In the genomic region with DNA sequence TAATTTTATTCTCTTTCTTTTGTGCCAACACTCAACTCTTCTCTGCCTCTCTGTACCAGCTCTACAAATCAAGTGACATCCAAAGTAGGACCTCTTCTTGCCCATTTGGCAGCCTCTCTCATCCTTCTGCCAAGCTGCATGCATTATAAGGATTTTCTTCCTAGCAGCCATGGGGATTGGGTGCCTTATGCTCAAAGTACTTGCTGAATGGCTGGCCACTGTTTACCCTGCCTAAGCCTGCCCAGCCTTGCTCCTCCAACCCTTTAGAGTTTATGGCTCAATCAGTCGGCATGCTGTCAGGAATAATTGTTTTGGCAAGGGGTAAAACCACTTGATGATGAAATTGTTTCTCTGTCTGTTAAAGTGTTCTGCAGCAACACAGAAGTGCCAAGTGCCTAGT, we compare ENCODE assay signal across 17 mouse cellular contexts. TPM values are rescaled to one million over a fixed set of nuclear protein-coding genes. Genes with fewer than 3 reads are reported as not detected.
DNase-seq lines count a peak whose midpoint lies in the region; ATAC-seq and TF ChIP-seq lines count a peak whose summit lies in the region.
"Had no signal": no experiment of that assay in that cellular context is flagged by ENCODE, and none has a peak within 500 bp of the region (broad histone marks: within the 10 kb centered on the region; RNA-seq: fewer than 3 reads in every experiment).

No protein-coding gene starts in this region.

- H3K4me2 ChIP-seq in forebrain, embryonic 13.5 days = no peak overlapping the region
- H3K4me2 ChIP-seq in forebrain, embryonic 11.5 days (ENCODE audit: low read depth, low read length, severe bottlenecking) = no peak overlapping the region
- H3K4me2 ChIP-seq: limb, embryonic 12.5 days had no signal

- peaks cover 20% of the 10 kb centered on the region for H3K4me1 ChIP-seq in forebrain, embryonic 13.5 days
- 0 out of 2 replicates have a peak, but pooled peaks cover 3% of the 10 kb centered on the region for H3K4me1 ChIP-seq in forebrain, embryonic 11.5 days (replicated peaks; ENCODE audit: control insufficient read depth, insufficient read depth, low read length)
- no peaks in the 10 kb centered on the region for H3K4me1 ChIP-seq in thymus, adult 2 months (replicated peaks; ENCODE audit: control insufficient read depth, insufficient read depth, low read length)

- H3K27me3 ChIP-seq in forebrain, embryonic 13.5 days = peaks cover 5% of the 10 kb centered on the region; the same call in 1 of the 2 replicates
- peaks cover 9% of the 10 kb centered on the region for H3K27me3 ChIP-seq in forebrain, embryonic 11.5 days (ENCODE audit: control insufficient read depth, insufficient read depth, low read length)
- H3K27me3 ChIP-seq in thymus, adult 2 months (ENCODE audit: control insufficient read depth, insufficient read depth, low read length) = no peaks in the 10 kb centered on the region; the same call in 1 of the 2 replicates

- no peak overlapping the region for H3K9ac ChIP-seq in forebrain, embryonic 13.5 days
- H3K9ac ChIP-seq in forebrain, embryonic 11.5 days (ENCODE audit: low read length) = no peak overlapping the region
- H3K9ac ChIP-seq: limb, embryonic 12.5 days had no signal

- H3K27ac ChIP-seq in forebrain, embryonic 13.5 days = no peak overlapping the region
- H3K27ac ChIP-seq in forebrain, embryonic 11.5 days (ENCODE audit: low read depth, low read length) = no peak overlapping the region
- H3K27ac ChIP-seq in thymus, adult 2 months (ENCODE audit: control insufficient read depth, insufficient read depth, low read length) = no peak overlapping the region
- H3K27ac ChIP-seq: heart, embryonic 10.5 days; limb, embryonic 12.5 days; midbrain, embryonic 10.5 days had no signal

- H3K4me3 ChIP-seq in forebrain, embryonic 13.5 days = no peak overlapping the region
- no peak overlapping the region for H3K4me3 ChIP-seq in forebrain, embryonic 11.5 days (ENCODE audit: low read depth, low read length)
- no peak overlapping the region for H3K4me3 ChIP-seq in thymus, adult 2 months (ENCODE audit: control insufficient read depth, insufficient read depth, low read length)
- H3K4me3 ChIP-seq: heart, embryonic 10.5 days; limb, embryonic 12.5 days; midbrain, embryonic 10.5 days had no signal

- WGBS in forebrain, embryonic 13.5 days = 30% methylated on average over 1 of the region's 1 CpGs
- 46% methylated on average over 1 of the region's 1 CpGs for WGBS in forebrain, embryonic 11.5 days
- 6% methylated on average over 1 of the region's 1 CpGs for WGBS in thymus, adult 2 months

- no peaks in the 10 kb centered on the region for H3K36me3 ChIP-seq in forebrain, embryonic 13.5 days (ENCODE audit: poor library complexity, severe bottlenecking)
- no peaks in the 10 kb centered on the region for H3K36me3 ChIP-seq in forebrain, embryonic 11.5 days (ENCODE audit: control insufficient read depth, insufficient read depth, low read length)
- H3K36me3 ChIP-seq in thymus, adult 2 months (ENCODE audit: control insufficient read depth, insufficient read depth, low read length) = no peaks in the 10 kb centered on the region
- H3K36me3 ChIP-seq: heart, embryonic 10.5 days; limb, embryonic 12.5 days; midbrain, embryonic 10.5 days had no signal

- H3K9me3 ChIP-seq in forebrain, embryonic 13.5 days (replicated peaks) = no peaks in the 10 kb centered on the region
- no peaks in the 10 kb centered on the region for H3K9me3 ChIP-seq in forebrain, embryonic 11.5 days (ENCODE audit: control insufficient read depth, low read length)
- H3K9me3 ChIP-seq: heart, embryonic 10.5 days; limb, embryonic 12.5 days; midbrain, embryonic 10.5 days had no signal

- TF ChIP-seq POLR2A in thymus, adult 2 months (IDR thresholded peaks at IDR 0.05; ENCODE audit: control insufficient read depth, extremely low read depth, insufficient read depth, low read length, poor library complexity) = no peak

- peak; percentile 23; the same call in 1 of the 2 replicates for ATAC-seq in forebrain, embryonic 13.5 days
- ATAC-seq in forebrain, embryonic 11.5 days (replicated peaks; ENCODE audit: low FRiP score) = no peak

- TF ChIP-seq CTCF in thymus, adult 2 months (IDR thresholded peaks at IDR 0.05; ENCODE audit: borderline replicate concordance, control insufficient read depth, extremely low read depth, insufficient read depth, low read length, poor library complexity) = no peak

- DNase-seq in forebrain, embryonic 11.5 days (ENCODE audit: low spot score) = no peak
- DNase-seq in layer of hippocampus, postnatal 10 days (ENCODE audit: low spot score in 2 of 2) = peak; percentile 30 to 44
- no peak for DNase-seq in layer of hippocampus, adult 11-12 months (ENCODE audit: low spot score)
- DNase-seq in right cerebral cortex, postnatal 4 days = peak; percentile 28
- no peak for DNase-seq in right cerebral cortex, postnatal 14 days
- no peak for DNase-seq in thymus, postnatal 36 days
- no peak for DNase-seq in thymus, adult 2 months
- DNase-seq: cerebellum, postnatal 25 days; gastrocnemius, postnatal 10 days; heart, postnatal 14 days; lung, postnatal 36 days; right cerebral cortex, adult 18-20 months had no signal

RNA-seq across cellular contexts. Expression of gene Lrrtm1, which starts 2.1 kb away (rescaled TPM):
- polyA plus RNA-seq in forebrain, embryonic 13.5 days (2015; fragmentation: Nextera tagmentation; extraction: Ambion mirVana) = 23.9 and 25.2 TPM in 2 replicates
- 11.5 and 12.6 TPM in 2 replicates for polyA plus RNA-seq in forebrain, embryonic 11.5 days (2014; fragmentation: Nextera tagmentation; extraction: Ambion mirVana)
- 100 to 1,000 TPM in 1 of 2 experiments, 10 to 100 TPM in 1; 99.3 to 111 TPM for total RNA-seq in layer of hippocampus, postnatal 10 days (2021)
- polyA plus RNA-seq in thymus, adult 2 months (2012; rRNA removed) = 0.18 and 0.30 TPM in 2 replicates
- polyA plus RNA-seq: liver, embryonic 16.5 days had no signal

Comparison
In these comparisons a context has a peak if more than half of its experiments do, and no peak if none do; other contexts are left out.
1. DNase-seq: peak in layer of hippocampus, postnatal 10 days (2 of 2) and right cerebral cortex, postnatal 4 days (single experiment); none in forebrain, embryonic 11.5 days (single experiment), layer of hippocampus, adult 11-12 months (single experiment), right cerebral cortex, postnatal 14 days (single experiment), thymus, postnatal 36 days (0 of 2) and thymus, adult 2 months (single experiment).